Mouse (Mus musculus): ENCODE results near the gene Lamp3. TPM values are rescaled to one million over a fixed set of nuclear protein-coding genes. Genes with fewer than 3 reads are reported as not detected.

The Lamp3 gene
- not detected for polyA plus RNA-seq (2012; fragmentation: generic; extraction: Trizol)

GRCm38 (mm10) chr16:19706216-19706615, at the start of gene Lamp3:
Gene Lamp3, minus strand, starts transcription at chr16:19706375.

GRCm38 (mm10) chr16:19629816-19630215, 76.4 kb downstream of the Lamp3 start, which contains the start of gene Olfr171:
Gene Olfr171, minus strand, starts transcription at chr16:19629916.

GRCm38 (mm10) chr16:19611782-19612181, 94.4 kb downstream of the Lamp3 start, which contains the start of gene Olfr170:
Gene Olfr170, minus strand, starts transcription at chr16:19611882.

Other genes with a start within 250 kb of the Lamp3 start
- not detected for gene Olfr166, start 222.7 kb downstream of the Lamp3 start, polyA plus RNA-seq (2012; fragmentation: generic; extraction: Trizol)
- not detected for gene Olfr167, start 184.1 kb downstream of the Lamp3 start, polyA plus RNA-seq (2012; fragmentation: generic; extraction: Trizol)
- not detected for gene Olfr168, start 170.8 kb downstream of the Lamp3 start, polyA plus RNA-seq (2012; fragmentation: generic; extraction: Trizol)
- gene Olfr169, start 134.6 kb downstream of the Lamp3 start, polyA plus RNA-seq (2012; fragmentation: generic; extraction: Trizol), result not detected
- not detected for gene Olfr170, start 94.5 kb downstream of the Lamp3 start, polyA plus RNA-seq (2012; fragmentation: generic; extraction: Trizol)
- gene Olfr171, start 76.5 kb downstream of the Lamp3 start, polyA plus RNA-seq (2012; fragmentation: generic; extraction: Trizol), result not detected
- not detected for gene B3gnt5, start 53.8 kb upstream of the Lamp3 start, polyA plus RNA-seq (2012; fragmentation: generic; extraction: Trizol)

Measured in C3H10T1/2 (cell line).